Mouse (Mus musculus) embryo, embryonic 10 days (tissue): ENCODE measurements at regions not wholly inside any gene's neighbourhood (a gene's known extent, or its start where the extent isn't known, plus 50 kb on each side); places are given as distances from the start of the nearest gene placed in this dataset.
A peak's percentile ranks its signal among the peaks of the same experiment; 100 is the strongest.

Source experiments
- DNase-seq: peaks from one replicate; pipeline ENCODE4 v3.0.0-alpha.2; 2015; ENCODE audit warnings: low spot score

GRCm38 (mm10) chr4:26965831-26966230, 619.1 kb upstream of the Manea start:
- no peak for DNase-seq

DNA sequence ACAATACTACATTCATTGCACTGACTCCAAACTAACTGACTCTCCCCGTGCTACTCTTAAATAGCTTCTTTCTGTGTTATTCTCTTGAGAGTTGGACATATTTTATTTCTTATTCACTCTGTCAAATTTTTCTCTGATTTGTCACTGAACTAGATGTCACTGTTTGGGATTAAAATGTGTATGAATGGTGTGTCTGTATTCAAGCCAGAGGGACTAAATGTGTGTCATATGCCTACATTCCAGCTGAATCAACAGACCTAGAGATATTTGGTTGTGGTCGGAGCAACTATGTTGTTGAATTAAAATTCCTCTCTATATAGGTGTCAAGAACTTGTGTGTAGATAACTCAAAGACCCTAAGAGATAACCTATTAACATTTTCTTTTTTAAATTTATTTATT, 618.2 kb upstream of the Manea start:
- DNase-seq, result no peak

- DNase-seq, result no peak
Measured at GRCm38 (mm10) chr4:26944617-26945016, 597.9 kb upstream of the Manea start.

GRCm38 (mm10) chr4:26933988-26934798, 587.5 kb upstream of the Manea start:
- DNase-seq, result no peak

DNA sequence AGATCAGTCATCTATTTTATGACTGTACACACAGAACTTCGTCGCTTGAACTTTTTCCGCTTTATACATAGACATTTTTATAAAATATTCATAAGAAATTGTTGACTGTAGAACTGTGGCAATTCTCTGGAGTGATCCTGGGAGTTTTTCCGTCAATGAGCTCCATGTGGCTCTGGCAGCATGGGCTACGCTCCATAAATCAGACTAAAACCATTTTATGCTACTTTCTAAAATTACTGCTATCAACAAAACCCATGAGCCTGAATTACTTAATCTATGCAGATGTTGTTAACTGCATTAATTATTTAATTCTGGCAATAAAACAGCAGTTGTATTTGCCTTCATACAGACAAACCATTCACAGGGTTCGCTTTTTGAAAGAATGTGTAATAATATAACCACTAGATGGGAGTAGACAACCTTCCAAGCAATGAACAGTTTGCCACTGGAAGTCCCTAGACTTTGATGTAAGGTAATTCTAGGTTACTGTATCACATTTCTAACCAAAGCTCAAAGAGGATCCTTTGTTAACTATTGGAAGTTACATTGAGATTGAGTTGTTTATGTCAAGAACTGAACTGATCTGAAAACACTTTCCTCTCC, 583.3 kb upstream of the Manea start:
- DNase-seq, result peak; percentile 39

DNA sequence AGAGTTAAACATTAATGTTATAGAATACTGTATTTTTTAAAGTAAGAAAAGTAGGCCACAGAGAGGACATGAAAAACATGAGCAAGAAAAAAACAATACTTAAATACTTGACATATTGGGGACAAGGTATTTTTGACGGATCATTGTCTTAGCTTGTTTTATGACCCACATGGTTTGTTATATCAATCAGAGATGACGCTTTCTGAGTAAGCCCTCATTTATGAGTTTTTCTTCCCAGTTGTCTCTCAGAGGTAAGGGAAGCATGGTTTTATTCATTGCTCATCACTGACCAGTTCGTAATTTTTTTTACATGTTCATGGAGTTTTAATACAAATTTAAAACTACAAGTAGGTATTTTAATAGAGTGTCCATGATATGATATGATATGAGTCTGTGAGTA, 579.4 kb upstream of the Manea start:
- DNase-seq, result no peak

DNA sequence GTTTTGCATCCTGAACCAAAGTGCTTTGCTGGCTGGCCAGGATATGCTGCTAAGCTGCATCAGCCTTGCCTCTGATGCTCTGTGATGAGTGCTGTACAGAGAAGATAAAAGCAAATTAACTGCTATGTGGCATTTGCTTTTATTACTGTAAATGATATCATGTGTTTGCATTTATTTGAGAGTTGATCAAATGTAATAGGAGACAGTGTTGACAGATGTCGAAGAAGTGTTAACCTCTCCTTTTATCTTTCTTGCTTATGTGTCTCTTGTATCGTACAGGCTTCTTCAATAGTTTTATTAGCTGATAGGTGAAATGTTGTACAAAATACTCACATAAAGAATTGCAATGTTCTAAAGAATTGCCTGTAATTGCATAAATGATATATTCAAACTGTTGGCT, 541.8 kb upstream of the Manea start:
- DNase-seq, result no peak

DNA sequence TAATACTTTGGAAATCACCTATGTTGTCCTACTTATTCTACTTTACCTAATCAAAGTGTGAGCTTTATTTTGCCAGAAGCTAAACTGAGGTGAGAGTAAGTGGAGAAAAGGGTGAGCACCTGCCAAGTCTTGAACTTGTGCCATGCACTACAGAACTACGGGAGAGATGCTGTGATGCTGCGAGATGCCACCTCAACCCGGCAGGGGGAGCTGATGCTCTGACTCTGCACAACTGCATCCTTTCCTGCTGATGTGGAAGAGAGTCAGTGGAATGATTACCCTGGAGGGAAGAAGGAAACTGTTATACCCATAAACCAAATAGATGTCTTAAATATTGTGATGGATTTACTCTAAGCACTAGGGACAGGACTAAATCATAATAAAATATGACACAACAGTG, 532.3 kb upstream of the Manea start:
- DNase-seq, result peak; percentile 50

- DNase-seq, result no peak
Measured at GRCm38 (mm10) chr4:26841761-26842160, 495.1 kb upstream of the Manea start.

DNA sequence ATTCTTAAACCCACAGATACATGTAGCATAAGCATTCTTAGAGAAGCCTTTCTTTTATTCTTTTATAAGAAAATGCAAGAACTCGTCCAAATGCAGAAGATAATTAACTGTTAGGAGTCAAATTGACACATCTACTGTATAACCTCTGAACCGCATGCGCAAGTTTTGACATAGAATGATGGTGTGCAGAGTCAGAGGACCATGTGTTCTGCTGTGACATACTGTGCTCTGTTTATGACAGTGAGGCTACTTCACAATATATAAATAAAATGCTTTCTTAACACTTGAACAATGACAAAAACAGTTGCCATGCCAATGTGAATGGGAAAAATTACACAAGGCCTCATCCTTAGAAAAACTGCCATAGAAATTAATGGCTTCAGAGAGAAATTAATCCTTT, 454.1 kb upstream of the Manea start:
- no peak for DNase-seq

GRCm38 (mm10) chr4:26793181-26793824, 446.6 kb upstream of the Manea start:
- no peak for DNase-seq

GRCm38 (mm10) chr4:26767896-26768295, 421.2 kb upstream of the Manea start:
- DNase-seq, result no peak

DNA sequence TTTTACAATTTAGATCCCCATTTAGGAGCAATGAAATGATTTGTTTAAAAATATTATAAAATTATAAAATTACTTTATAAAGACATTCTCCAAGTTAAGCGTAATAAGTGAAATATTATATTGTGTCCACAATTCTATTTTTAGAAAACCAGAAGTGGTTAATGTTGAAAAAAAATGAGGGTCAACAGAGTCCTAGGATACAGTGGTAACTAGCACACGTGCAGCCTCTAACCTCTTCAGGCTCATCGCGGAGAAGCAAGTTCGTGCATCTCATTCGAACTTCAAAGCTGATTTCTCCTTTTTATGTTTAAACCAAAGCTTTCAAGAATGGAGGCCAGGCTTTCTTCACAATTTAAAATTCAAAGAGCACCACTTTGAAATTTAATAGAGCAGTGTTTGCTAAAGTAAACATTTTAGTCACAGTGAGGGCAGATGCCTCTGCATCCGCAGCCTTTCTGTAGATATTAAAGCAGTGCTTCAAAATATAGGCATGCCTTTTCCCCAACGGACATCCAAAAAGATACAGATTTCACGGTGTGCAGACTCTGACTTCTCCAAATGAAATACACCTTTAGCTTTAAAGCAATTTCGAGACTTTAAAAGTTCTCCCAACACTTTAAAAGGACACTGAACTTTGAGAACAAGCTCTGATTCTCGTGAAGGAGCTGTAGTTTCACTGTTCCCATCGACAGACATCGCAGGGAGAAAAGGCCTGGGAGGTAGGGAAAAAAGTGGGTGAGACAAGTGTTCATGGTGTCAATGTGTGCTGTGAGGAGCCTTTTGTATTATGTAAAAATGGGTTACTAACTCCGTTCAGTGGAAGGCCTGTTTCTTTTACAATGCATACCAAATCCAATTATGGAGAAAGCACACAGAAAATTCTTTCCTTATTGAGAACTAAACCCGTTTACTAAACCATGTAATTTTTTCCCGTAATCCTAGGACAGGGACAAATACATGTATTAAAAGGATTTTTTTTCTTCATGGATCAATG, 419.8 kb upstream of the Manea start:
- DNase-seq, result peak; percentile 21

- no peak for DNase-seq
Measured at GRCm38 (mm10) chr4:26740815-26741214, 394.1 kb upstream of the Manea start.

GRCm38 (mm10) chr4:26736381-26736780, 389.7 kb upstream of the Manea start:
- DNase-seq, result no peak

DNA sequence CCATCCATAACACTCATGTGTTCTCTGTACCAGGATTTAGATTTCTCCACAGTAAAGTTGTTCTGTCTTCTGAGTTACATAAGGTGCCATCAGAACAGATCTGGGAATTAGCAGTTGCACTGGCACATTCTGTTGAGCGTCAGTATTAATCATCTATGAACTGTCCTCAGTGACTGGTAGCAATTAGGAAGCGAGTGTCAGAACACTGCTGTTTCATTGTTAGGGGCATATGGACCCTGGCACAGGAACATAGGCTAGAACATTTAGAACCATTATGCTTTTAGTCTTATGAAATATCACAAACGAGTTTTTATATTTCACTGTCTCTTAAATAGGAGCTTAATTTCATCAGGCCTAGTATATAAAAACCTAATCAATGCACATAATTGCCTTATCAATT, 367.7 kb upstream of the Manea start:
- DNase-seq, result no peak

DNA sequence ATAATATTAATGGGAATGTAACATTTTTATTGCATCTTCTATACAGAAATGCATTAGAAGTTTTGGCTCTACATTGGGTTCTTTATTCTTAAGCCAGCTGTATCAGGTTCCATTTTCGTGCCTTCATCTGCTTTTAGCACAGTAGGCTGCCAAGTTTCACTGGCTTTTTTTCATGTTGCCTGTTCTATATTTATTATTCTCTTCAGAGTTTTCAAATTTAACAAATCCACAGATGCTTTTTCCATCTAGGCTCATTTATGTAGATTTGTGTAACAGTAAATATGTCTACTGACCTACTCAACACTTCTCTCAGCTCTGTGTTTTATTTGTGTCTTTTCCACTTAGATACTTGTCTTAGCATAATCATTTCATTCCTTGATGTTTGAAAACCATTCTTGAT, 363.3 kb upstream of the Manea start:
- no peak for DNase-seq

- no peak for DNase-seq
Measured at GRCm38 (mm10) chr4:26695964-26696363, 349.3 kb upstream of the Manea start.
